Mouse (Mus musculus) left cerebral cortex, postnatal 14 days (tissue): ENCODE data around the gene Scyl1. TPM values are rescaled to one million over a fixed set of nuclear protein-coding genes. Genes with fewer than 3 reads are reported as not detected.

Experiments used
- DNase-seq, 2 experiments: peaks; one replicate each; pipeline ENCODE4 v3.0.0; 2021 to 2022; ENCODE audit warnings: low spot score in 2 of 2, mixed read lengths in 1 of 2
- intact Hi-C: fragments of 180-260 bp; cut with DNase I; formaldehyde crosslinking; loops from one replicate; pipeline ENCODE4 v1.15.1; 2025
- total RNA-seq, 2 experiments: library from RNA; stranded (reverse); gene quantifications; 2 replicates each; pipeline ENCODE4 v1.2.3; 2021

The Scyl1 gene
- total RNA-seq, 2 experiments from 2014 or later = 77.7 to 79.5 TPM

DNA sequence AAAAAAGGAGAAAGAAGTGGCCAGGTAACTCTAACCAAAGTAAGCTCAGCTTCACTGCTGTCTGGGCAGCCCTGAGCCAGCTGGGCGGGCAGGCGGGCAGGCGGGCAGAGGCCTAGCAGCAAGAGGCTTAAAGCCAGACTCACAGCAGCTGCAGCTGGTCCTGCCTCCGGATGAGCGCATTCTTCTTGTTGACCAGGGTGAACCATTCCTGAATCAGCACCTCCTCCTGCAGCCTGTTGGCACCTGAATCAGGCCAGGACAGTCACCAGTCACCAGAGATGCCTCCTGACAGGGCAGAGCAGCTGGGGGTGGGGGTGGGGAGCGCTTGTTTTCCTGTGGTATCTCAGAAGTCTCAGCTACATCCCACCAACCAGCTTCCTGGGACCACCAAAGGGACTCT is 61.2 kb downstream of the Scyl1 start:
- DNase-seq = no peak
- intact Hi-C loops = loop anchor here (5.0 to 10.0 kb wide), 2 partner anchors 72 to 175 kb away; no protein-coding TSS in a partner anchor

Other genes with a start within 250 kb of the Scyl1 start
- gene Ovol1, start 210.8 kb downstream of the Scyl1 start, total RNA-seq = not detected
- 1 to 10 TPM; 7.4 to 8.2 TPM for gene Ap5b1, start 203.4 kb downstream of the Scyl1 start, total RNA-seq
- gene Rnaseh2c, start 169.5 kb downstream of the Scyl1 start, total RNA-seq = 10 to 100 TPM; 83.1 to 98.5 TPM
- gene Kat5, start 161.2 kb downstream of the Scyl1 start, total RNA-seq = 10 to 100 TPM; 76.1 to 81.7 TPM
- 10 to 100 TPM; 22.0 to 23.9 TPM for gene Rela, start 133.9 kb downstream of the Scyl1 start, total RNA-seq
- gene Sipa1, start 107.7 kb downstream of the Scyl1 start, total RNA-seq = 10 to 100 TPM; 23.9 to 24.4 TPM
- 10 to 100 TPM; 12.6 to 15.9 TPM for gene Map3k11, start 82.7 kb downstream of the Scyl1 start, total RNA-seq
- 10 to 100 TPM; 63.6 to 65.1 TPM for gene Pcnx3, start 82.5 kb downstream of the Scyl1 start, total RNA-seq
- gene Kcnk7, start 67.1 kb downstream of the Scyl1 start, total RNA-seq = not detected
- gene Ehbp1l1, start 45.1 kb downstream of the Scyl1 start, total RNA-seq = 10 to 100 TPM; 36.6 to 37.7 TPM
- gene Fam89b, start 41.8 kb downstream of the Scyl1 start, total RNA-seq = 10 to 100 TPM; 38.7 to 39.2 TPM
- 10 to 100 TPM; 26.6 to 29.0 TPM for gene Ltbp3, start 30.5 kb downstream of the Scyl1 start, total RNA-seq
- gene Frmd8, start 103.9 kb upstream of the Scyl1 start, total RNA-seq = 10 to 100 TPM; 11.1 to 12.1 TPM
- 1 to 10 TPM; 2.8 to 3.0 TPM for gene Slc25a45, start 106.4 kb upstream of the Scyl1 start, total RNA-seq
- 1 to 10 TPM; 5.6 to 5.9 TPM for gene Tigd3, start 122.7 kb upstream of the Scyl1 start, total RNA-seq
- gene Dpf2, start 141.6 kb upstream of the Scyl1 start, total RNA-seq = 10 to 100 TPM; 87.6 to 90.4 TPM
- 1 to 10 TPM; 7.1 to 8.0 TPM for gene Cdc42ep2, start 153.4 kb upstream of the Scyl1 start, total RNA-seq
- 1 to 10 TPM; 6.2 to 6.6 TPM for gene Pola2, start 192.8 kb upstream of the Scyl1 start, total RNA-seq
- gene Slc22a20, start 214.7 kb upstream of the Scyl1 start, total RNA-seq = not detected
- 10 to 100 TPM; 14.5 to 17.4 TPM for gene Capn1, start 244.5 kb upstream of the Scyl1 start, total RNA-seq